Mouse (Mus musculus): Measurements from ENCODE around the gene Cacnb2.

The Cacnb2 gene

GRCm38 (mm10) chr2:14996036-14996435, 393.1 kb downstream of the Cacnb2 start:
- no peak for DNase-seq

GRCm38 (mm10) chr2:14997836-14998235, 394.9 kb downstream of the Cacnb2 start:
- DNase-seq, result no peak

GRCm38 (mm10) chr2:15007531-15007930, 404.6 kb downstream of the Cacnb2 start:
- no peak for DNase-seq

- no peak for DNase-seq
Observed at GRCm38 (mm10) chr2:15008072-15008471, 405.2 kb downstream of the Cacnb2 start.

- DNase-seq, result no peak
Observed at GRCm38 (mm10) chr2:15026817-15027216, 423.9 kb downstream of the Cacnb2 start.

GRCm38 (mm10) chr2:15027816-15028215, 424.9 kb downstream of the Cacnb2 start:
- no peak for DNase-seq

Measured in kidney, adult 11 months (tissue).